Mouse (Mus musculus): ENCODE measurements around the gene Matk. TPM values are rescaled to one million over a fixed set of nuclear protein-coding genes. Genes with fewer than 3 reads are reported as not detected.

Matk gene
- polyA plus RNA-seq, 1 experiment, result 0.15 TPM

DNA sequence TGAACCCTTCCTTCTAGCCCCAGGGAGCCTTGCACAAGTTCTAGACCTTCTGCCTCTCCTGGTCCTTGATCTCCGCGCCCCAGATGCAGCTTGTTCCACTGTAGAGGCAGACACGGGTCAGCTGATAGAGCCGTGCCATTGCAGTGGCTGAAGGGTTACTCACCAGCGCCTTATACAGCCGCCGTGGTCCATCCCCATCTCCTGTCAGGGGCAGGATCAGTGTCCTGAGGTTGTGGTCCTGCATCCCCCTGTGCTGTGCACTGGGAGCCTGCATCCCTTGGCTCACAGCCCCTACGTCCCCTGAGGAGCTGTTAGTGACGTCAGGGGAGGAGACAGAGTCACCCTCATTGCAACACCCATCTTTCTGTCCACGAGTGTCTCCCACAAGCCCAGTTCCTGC lies 50.5 kb downstream of the Matk start:
- TF ChIP-seq GATA1 (IDR thresholded peaks at IDR 0.05; ENCODE audit: low read length) (no peak), TAL1 (IDR thresholded peaks at IDR 0.05; ENCODE audit: low read length) (no peak)
- Histone ChIP-seq H3K9me3 (ENCODE audit: control insufficient read depth, low read length) (no peaks in the 10 kb centered on the region), H3K36me3 (ENCODE audit: control insufficient read depth) (peaks cover 46% of the 10 kb centered on the region), H3K27me3 (ENCODE audit: control insufficient read depth) (no peaks in the 10 kb centered on the region), H3K4me1 (ENCODE audit: control insufficient read depth) (peaks cover 62% of the 10 kb centered on the region), H3K4me3 (replicated peaks) (no peak overlapping the region)

DNA sequence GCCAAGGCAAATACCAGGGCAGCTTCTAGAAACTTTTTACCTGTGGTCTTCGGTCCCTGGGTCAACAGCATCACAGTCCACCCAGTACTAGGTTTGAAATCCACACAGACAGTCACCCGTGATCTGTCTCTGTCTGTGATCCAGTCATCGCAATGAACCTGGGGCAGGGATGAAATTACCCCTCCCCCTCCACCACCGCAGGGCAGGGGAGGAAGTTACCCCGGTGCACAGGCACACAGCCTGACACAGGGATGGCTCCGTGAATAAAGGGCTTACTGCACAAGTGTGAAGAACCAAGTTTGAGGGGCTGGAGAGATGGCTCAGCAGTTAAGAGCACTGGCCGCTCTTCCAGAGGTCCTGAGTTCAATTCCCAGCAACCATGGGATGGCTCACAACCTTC lies 51.0 kb downstream of the Matk start:
- Histone ChIP-seq H3K9me3 (ENCODE audit: control insufficient read depth, low read length) (no peaks in the 10 kb centered on the region), H3K4me3 (replicated peaks) (no peak overlapping the region), H3K27me3 (ENCODE audit: control insufficient read depth) (no peaks in the 10 kb centered on the region), H3K4me1 (ENCODE audit: control insufficient read depth) (peaks cover 57% of the 10 kb centered on the region), H3K36me3 (ENCODE audit: control insufficient read depth) (peaks cover 45% of the 10 kb centered on the region)
- TF ChIP-seq GATA1 (IDR thresholded peaks at IDR 0.05; ENCODE audit: low read length) (no peak), TAL1 (IDR thresholded peaks at IDR 0.05; ENCODE audit: low read length) (no peak)

DNA sequence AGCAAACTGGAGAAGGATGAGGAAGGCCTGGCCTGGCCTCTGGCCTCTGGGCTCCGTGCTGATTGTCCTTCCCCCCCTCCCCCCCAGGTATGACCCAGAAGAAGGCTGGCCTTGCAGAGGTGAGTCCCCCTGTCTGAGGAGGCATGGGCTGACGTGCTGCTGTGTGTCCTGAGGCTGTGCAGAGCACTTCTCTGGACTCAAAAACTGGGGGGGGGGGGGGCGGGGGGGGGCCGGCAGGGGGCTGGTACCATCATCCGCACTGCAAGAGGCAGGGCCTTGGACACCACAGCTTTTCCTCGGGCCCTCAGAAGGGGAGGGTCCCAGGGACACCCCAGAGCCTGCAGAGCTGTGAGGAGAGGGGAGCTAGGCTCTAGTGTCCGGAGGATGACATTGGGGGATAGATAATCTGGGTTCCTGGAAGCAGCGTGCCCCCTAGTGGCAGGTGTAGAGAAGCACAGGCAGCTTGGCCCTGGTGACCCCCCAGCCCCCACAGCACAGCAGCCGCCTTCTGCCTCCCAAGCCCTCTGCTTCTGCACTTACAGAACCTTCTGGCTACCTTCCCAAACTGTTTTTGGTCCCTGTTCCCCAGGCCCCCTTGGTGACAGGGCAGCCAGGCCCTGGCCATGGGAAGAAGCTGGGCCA lies 52.0 kb downstream of the Matk start:
- TF ChIP-seq TAL1 (IDR thresholded peaks at IDR 0.05; ENCODE audit: low read length) (no peak), GATA1 (IDR thresholded peaks at IDR 0.05; ENCODE audit: low read length) (no peak)
- Histone ChIP-seq H3K4me1 (ENCODE audit: control insufficient read depth) (peaks cover 48% of the 10 kb centered on the region), H3K4me3 (replicated peaks) (no peak overlapping the region), H3K36me3 (ENCODE audit: control insufficient read depth) (peaks cover 55% of the 10 kb centered on the region), H3K9me3 (ENCODE audit: control insufficient read depth, low read length) (no peaks in the 10 kb centered on the region), H3K27me3 (ENCODE audit: control insufficient read depth) (no peaks in the 10 kb centered on the region)

DNA sequence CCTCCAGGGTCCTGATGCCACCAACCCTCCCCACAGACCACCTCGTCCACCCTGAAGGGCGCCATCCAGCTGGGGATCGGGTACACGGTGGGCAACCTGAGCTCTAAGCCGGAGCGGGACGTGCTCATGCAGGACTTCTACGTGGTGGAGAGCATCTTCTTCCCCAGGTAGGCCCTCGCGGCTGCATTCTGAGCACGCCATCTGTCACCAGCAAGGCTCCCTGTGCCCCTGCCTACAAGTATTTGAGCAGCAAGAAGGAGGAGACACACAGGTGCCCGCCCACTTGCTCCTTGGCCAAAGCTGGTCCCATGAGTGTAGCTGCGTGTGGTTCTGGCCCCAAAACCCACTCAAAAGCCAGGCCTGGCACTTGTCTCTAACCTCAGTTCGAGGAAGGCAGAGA lies 52.9 kb downstream of the Matk start:
- Histone ChIP-seq H3K36me3 (ENCODE audit: control insufficient read depth) (peaks cover 64% of the 10 kb centered on the region), H3K27me3 (ENCODE audit: control insufficient read depth) (no peaks in the 10 kb centered on the region), H3K9me3 (ENCODE audit: control insufficient read depth, low read length) (no peaks in the 10 kb centered on the region), H3K4me3 (replicated peaks) (no peak overlapping the region), H3K4me1 (ENCODE audit: control insufficient read depth) (peaks cover 39% of the 10 kb centered on the region)
- TF ChIP-seq GATA1 (IDR thresholded peaks at IDR 0.05; ENCODE audit: low read length) (no peak), TAL1 (IDR thresholded peaks at IDR 0.05; ENCODE audit: low read length) (no peak)

- peaks cover 36% of the 10 kb centered on the region for H3K4me1 ChIP-seq (ENCODE audit: control insufficient read depth)
- peaks cover 70% of the 10 kb centered on the region for H3K36me3 ChIP-seq (ENCODE audit: control insufficient read depth)
- no peaks in the 10 kb centered on the region for H3K27me3 ChIP-seq (ENCODE audit: control insufficient read depth)
- H3K4me3 ChIP-seq (replicated peaks), result no peak overlapping the region
- TF ChIP-seq GATA1 (IDR thresholded peaks at IDR 0.05; ENCODE audit: low read length) (no peak), TAL1 (IDR thresholded peaks at IDR 0.05; ENCODE audit: low read length) (no peak)
- H3K9me3 ChIP-seq (ENCODE audit: control insufficient read depth, low read length), result no peaks in the 10 kb centered on the region
Measured at GRCm38 (mm10) chr10:81306173-81306668, 53.5 kb downstream of the Matk start.

- no peaks in the 10 kb centered on the region for H3K27me3 ChIP-seq (ENCODE audit: control insufficient read depth)
- no peak overlapping the region for H3K4me3 ChIP-seq (replicated peaks)
- peaks cover 72% of the 10 kb centered on the region for H3K36me3 ChIP-seq (ENCODE audit: control insufficient read depth)
- TF ChIP-seq TAL1 (IDR thresholded peaks at IDR 0.05; ENCODE audit: low read length) (no peak), GATA1 (IDR thresholded peaks at IDR 0.05; ENCODE audit: low read length) (no peak)
- peaks cover 29% of the 10 kb centered on the region for H3K4me1 ChIP-seq (ENCODE audit: control insufficient read depth)
- no peaks in the 10 kb centered on the region for H3K9me3 ChIP-seq (ENCODE audit: control insufficient read depth, low read length)
Measured at GRCm38 (mm10) chr10:81306837-81307682, 54.3 kb downstream of the Matk start.

- Histone ChIP-seq H3K9me3 (ENCODE audit: control insufficient read depth, low read length) (no peaks in the 10 kb centered on the region), H3K27me3 (ENCODE audit: control insufficient read depth) (no peaks in the 10 kb centered on the region), H3K4me3 (replicated peaks) (no peak overlapping the region), H3K36me3 (ENCODE audit: control insufficient read depth) (peaks cover 94% of the 10 kb centered on the region), H3K4me1 (ENCODE audit: control insufficient read depth) (peaks cover 14% of the 10 kb centered on the region)
- TF ChIP-seq GATA1 (IDR thresholded peaks at IDR 0.05; ENCODE audit: low read length) (no peak), TAL1 (IDR thresholded peaks at IDR 0.05; ENCODE audit: low read length) (no peak)
Measured at GRCm38 (mm10) chr10:81309571-81309970, 56.8 kb downstream of the Matk start.

Other genes starting within 250 kb of the Matk start
- not detected in 2 replicates for gene Gng7, start 238.0 kb upstream of the Matk start, polyA plus RNA-seq (2012)
- 0.01 TPM in 1 of 2 replicates, not detected in the other for gene Diras1, start 227.3 kb upstream of the Matk start, polyA plus RNA-seq (2012)
- 1.5 and 1.7 TPM in 2 replicates for gene Slc39a3, start 215.5 kb upstream of the Matk start, polyA plus RNA-seq (2012)
- 18.3 and 18.8 TPM in 2 replicates for gene Sgta, start 192.8 kb upstream of the Matk start, polyA plus RNA-seq (2012)
- gene Thop1, start 182.9 kb upstream of the Matk start, polyA plus RNA-seq (2012), result 5.2 and 5.3 TPM in 2 replicates
- gene Creb3l3, start 154.1 kb upstream of the Matk start, polyA plus RNA-seq (2012), result 0.05 and 0.07 TPM in 2 replicates
- gene Map2k2, start 147.0 kb upstream of the Matk start, polyA plus RNA-seq (2012), result 89.1 and 93.4 TPM in 2 replicates
- gene Zbtb7a, start 117.7 kb upstream of the Matk start, polyA plus RNA-seq (2012), result 42.0 and 45.8 TPM in 2 replicates
- gene Pias4, start 85.0 kb upstream of the Matk start, polyA plus RNA-seq (2012), result 13.4 and 16.4 TPM in 2 replicates
- gene Eef2, start 76.3 kb upstream of the Matk start, polyA plus RNA-seq (2012), result 124 and 177 TPM in 2 replicates
- 8.1 and 8.3 TPM in 2 replicates for gene Dapk3, start 69.9 kb upstream of the Matk start, polyA plus RNA-seq (2012)
- gene 4930442H23Rik, start 69.1 kb upstream of the Matk start, polyA plus RNA-seq (2012), result not detected in 2 replicates
- gene Nmrk2, start 50.9 kb upstream of the Matk start, polyA plus RNA-seq (2012), result not detected in 2 replicates
- not detected in 2 replicates for gene Atcay, start 22.1 kb upstream of the Matk start, polyA plus RNA-seq (2012)
- gene Zfr2, start 19.8 kb upstream of the Matk start, polyA plus RNA-seq (2012), result not detected in 2 replicates
- gene Mrpl54, start 14.0 kb downstream of the Matk start, polyA plus RNA-seq (2012), result 43.8 and 44.0 TPM in 2 replicates
- gene Apba3, start 14.0 kb downstream of the Matk start, polyA plus RNA-seq (2012), result 4.6 and 5.7 TPM in 2 replicates
- 0.01 and 0.02 TPM in 2 replicates for gene Tjp3, start 38.6 kb downstream of the Matk start, polyA plus RNA-seq (2012)
- 4.0 and 4.5 TPM in 2 replicates for gene Pip5k1c, start 40.0 kb downstream of the Matk start, polyA plus RNA-seq (2012)
- gene Cactin, start 68.2 kb downstream of the Matk start, polyA plus RNA-seq (2012), result 13.2 and 13.3 TPM in 2 replicates
- gene Tbxa2r, start 75.8 kb downstream of the Matk start, polyA plus RNA-seq (2012), result 0.04 TPM in 1 of 2 replicates, not detected in the other
- 0.01 TPM in 1 of 2 replicates, not detected in the other for gene Gipc3, start 90.3 kb downstream of the Matk start, polyA plus RNA-seq (2012)
- gene Hmg20b, start 97.5 kb downstream of the Matk start, polyA plus RNA-seq (2012), result 52.7 and 55.8 TPM in 2 replicates
- gene Mfsd12, start 104.6 kb downstream of the Matk start, polyA plus RNA-seq (2012), result 6.7 and 7.2 TPM in 2 replicates
- 3.2 and 5.6 TPM in 2 replicates for gene 4930404N11Rik, start 112.9 kb downstream of the Matk start, polyA plus RNA-seq (2012)
- gene Fzr1, start 125.6 kb downstream of the Matk start, polyA plus RNA-seq (2012), result 62.5 and 67.4 TPM in 2 replicates
- 29.2 and 34.1 TPM in 2 replicates for gene Dohh, start 131.5 kb downstream of the Matk start, polyA plus RNA-seq (2012)
- gene Gm48551, start 131.5 kb downstream of the Matk start, polyA plus RNA-seq (2012), result 0.08 and 0.20 TPM in 2 replicates
- 0.26 and 0.80 TPM in 2 replicates for gene Gm48552, start 136.1 kb downstream of the Matk start, polyA plus RNA-seq (2012)
- gene Smim24, start 140.1 kb downstream of the Matk start, polyA plus RNA-seq (2012), result 0.09 TPM in 1 of 2 replicates, not detected in the other
- 0.55 and 0.94 TPM in 2 replicates for gene Nfic, start 202.7 kb downstream of the Matk start, polyA plus RNA-seq (2012)
- not detected in 2 replicates for gene Celf5, start 229.8 kb downstream of the Matk start, polyA plus RNA-seq (2012)
- 6.2 and 7.9 TPM in 2 replicates for gene Ncln, start 243.5 kb downstream of the Matk start, polyA plus RNA-seq (2012)
- 0.04 and 0.05 TPM in 2 replicates for gene S1pr4, start 247.2 kb downstream of the Matk start, polyA plus RNA-seq (2012)

Data from erythroblast, embryonic 14.5 days (primary cell).